Mouse (Mus musculus) brain, embryonic 14.5 days (tissue): ENCODE measurements around the gene Dido1.

Experiments used
- CTCF ChIP-seq: fragments of 200-500 bp; IDR thresholded peaks from 2 replicates; pipeline ENCODE4 v1.5.1; 2012; ENCODE audit warnings: inconsistent platforms, mild to moderate bottlenecking, moderate library complexity, borderline replicate concordance; ENCODE audit not compliant: insufficient read depth, insufficient read length; ENCODE audit errors: extremely low read depth
- POLR2A ChIP-seq: fragments of 200-500 bp; IDR thresholded peaks from 2 replicates; pipeline ENCODE4 v1.6.1; 2012; ENCODE audit warnings: mild to moderate bottlenecking, inconsistent platforms, borderline replicate concordance; ENCODE audit not compliant: poor library complexity, insufficient read depth, insufficient read length, severe bottlenecking; ENCODE audit errors: extremely low read depth

DNA sequence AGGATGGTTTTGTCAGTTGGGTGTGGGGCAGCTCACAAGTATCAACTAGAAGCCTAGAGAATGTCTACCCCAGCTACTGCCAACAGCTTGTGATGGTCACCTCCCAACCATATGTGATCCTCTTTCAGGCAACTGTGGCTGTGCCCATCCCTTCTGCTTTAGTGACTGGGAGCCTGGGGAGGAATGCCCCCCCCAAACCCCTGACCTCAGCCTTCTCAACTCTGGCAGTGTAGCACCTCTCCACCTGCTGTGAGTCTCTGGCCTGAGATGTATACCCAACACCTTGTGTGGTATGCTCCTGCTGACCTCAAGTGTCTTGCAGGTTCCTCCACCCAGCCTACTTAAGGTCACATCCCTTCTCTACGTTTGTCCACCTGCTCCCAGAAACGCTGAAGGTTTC lies 14.1 kb upstream of the Dido1 start:
- TF ChIP-seq CTCF (no peak), POLR2A (no peak)
